7 mouse cellular contexts compared by ENCODE assay signal in the genomic region with DNA sequence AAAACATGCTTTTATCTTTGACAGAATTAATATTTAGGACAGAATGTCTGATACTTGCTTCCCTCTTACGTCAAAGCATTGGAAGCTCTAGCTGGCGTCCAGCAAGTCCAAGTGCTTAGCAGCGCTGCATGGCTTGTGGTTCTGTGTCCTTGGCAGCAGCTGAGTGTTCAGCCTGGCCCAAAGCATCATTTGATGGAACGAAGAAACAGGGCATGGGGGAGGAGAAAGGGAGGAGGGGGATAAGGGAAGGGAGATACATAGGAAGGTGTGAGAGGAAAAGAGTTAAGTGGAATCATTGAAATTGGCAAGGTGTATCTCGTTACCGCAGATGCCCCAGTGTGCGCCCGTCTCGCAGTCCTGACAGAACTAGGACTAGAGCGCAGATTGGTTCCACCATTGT.
DNase-seq lines count a peak whose midpoint lies in the region; ATAC-seq and TF ChIP-seq lines count a peak whose summit lies in the region.

No protein-coding gene starts in this region.

- H3K36me3 ChIP-seq in limb, embryonic 15.5 days = no peaks in the 10 kb centered on the region
- H3K36me3 ChIP-seq in limb, embryonic 10.5 days = no peaks in the 10 kb centered on the region
- H3K36me3 ChIP-seq in heart, postnatal 0 days (replicated peaks; ENCODE audit: control insufficient read depth, insufficient read depth, low read length) = no peaks in the 10 kb centered on the region

- no peak for TF ChIP-seq CTCF in heart, postnatal 0 days (IDR thresholded peaks at IDR 0.05; ENCODE audit: low read depth)

- H3K9me3 ChIP-seq in limb, embryonic 15.5 days = no peaks in the 10 kb centered on the region
- no peaks in the 10 kb centered on the region for H3K9me3 ChIP-seq in limb, embryonic 10.5 days (replicated peaks)
- H3K9me3 ChIP-seq in heart, postnatal 0 days (replicated peaks; ENCODE audit: control insufficient read depth, low read length) = no peaks in the 10 kb centered on the region

- H3K4me2 ChIP-seq in limb, embryonic 15.5 days = no peak overlapping the region
- H3K4me2 ChIP-seq in heart, postnatal 0 days (ENCODE audit: low read depth, low read length) = peak overlapping the region; percentile 3; the same call in 1 of the 2 replicates

- H3K27me3 ChIP-seq in limb, embryonic 15.5 days = no peaks in the 10 kb centered on the region
- no peaks in the 10 kb centered on the region for H3K27me3 ChIP-seq in limb, embryonic 10.5 days (ENCODE audit: low read depth, poor library complexity, severe bottlenecking)
- no peaks in the 10 kb centered on the region for H3K27me3 ChIP-seq in heart, postnatal 0 days (ENCODE audit: control insufficient read depth, insufficient read depth, low read length)

- TF ChIP-seq EP300 in heart, postnatal 0 days (IDR thresholded peaks at IDR 0.05; ENCODE audit: low read depth) = no peak

- WGBS in limb, embryonic 15.5 days = 66% methylated on average over 10 of the region's 10 CpGs
- 91% methylated on average over 10 of the region's 10 CpGs for WGBS in limb, embryonic 10.5 days
- WGBS in heart, postnatal 0 days = 67% methylated on average over 10 of the region's 10 CpGs

- no peak for ATAC-seq in limb, embryonic 15.5 days (ENCODE audit: insufficient number of reproducible peaks, low FRiP score, low TSS enrichment, low read depth)
- ATAC-seq in heart, postnatal 0 days (ENCODE audit: insufficient read depth, low read depth) = no peak

- DNase-seq in limb, embryonic 10.5 days (ENCODE audit: low spot score) = no peak
- peak; percentile 73 to 77 for DNase-seq in cerebellum, postnatal 25 days
- no peak for DNase-seq in heart, postnatal 0 days (ENCODE audit: low spot score)
- peak; percentile 28 to 63 for DNase-seq in lung, postnatal 4 days
- DNase-seq in thymus, adult 18-20 months = no peak
- no peak for DNase-seq in neural tube, embryonic 10.5 days (ENCODE audit: extremely low spot score, low spot score)

- H3K4me3 ChIP-seq in limb, embryonic 15.5 days = no peak overlapping the region
- no peak overlapping the region for H3K4me3 ChIP-seq in limb, embryonic 10.5 days
- no peak overlapping the region for H3K4me3 ChIP-seq in heart, postnatal 0 days (ENCODE audit: low read depth, low read length)

- H3K4me1 ChIP-seq in limb, embryonic 15.5 days = peaks cover 15% of the 10 kb centered on the region; the same call in 1 of the 2 replicates
- peaks cover 16% of the 10 kb centered on the region for H3K4me1 ChIP-seq in limb, embryonic 10.5 days
- peaks cover 17% of the 10 kb centered on the region for H3K4me1 ChIP-seq in heart, postnatal 0 days (ENCODE audit: control insufficient read depth, insufficient read depth)

- peak overlapping the region; percentile 27; the same call in 1 of the 2 replicates for H3K27ac ChIP-seq in limb, embryonic 15.5 days
- H3K27ac ChIP-seq in limb, embryonic 10.5 days = no peak overlapping the region
- H3K27ac ChIP-seq in heart, postnatal 0 days (ENCODE audit: low read depth) = peak overlapping the region; percentile 65

- H3K9ac ChIP-seq in limb, embryonic 15.5 days = no peak overlapping the region
- no peak overlapping the region for H3K9ac ChIP-seq in heart, postnatal 0 days (replicated peaks; ENCODE audit: low read depth, low read length)

Comparison
In these comparisons a context has a peak if more than half of its experiments do, and no peak if none do; other contexts are left out.
1. DNase-seq: peak in cerebellum, postnatal 25 days (2 of 2) and lung, postnatal 4 days (2 of 2); none in limb, embryonic 10.5 days (single experiment), heart, postnatal 0 days (single experiment), thymus, adult 18-20 months (0 of 2) and neural tube, embryonic 10.5 days (single experiment).